Mouse (Mus musculus): Measurements from ENCODE around the gene Ptx4. TPM values are rescaled to one million over a fixed set of nuclear protein-coding genes. Genes with fewer than 3 reads are reported as not detected.
"Not testable (repeated sequence)": the region's sequence is repeated elsewhere in the genome, so short reads cannot be mapped to it uniquely, and the experiment has no call there.

The Ptx4 gene
- polyA plus RNA-seq, 1 experiment from 2014 or later: not detected

- Histone ChIP-seq H3K36me3 (ENCODE audit: inconsistent target) (peaks cover 30% of the 10 kb centered on the region; the same call in 1 of the 2 replicates), H3K27ac (no peak overlapping the region), H3K79me2 (ENCODE audit: inconsistent target) (no peaks in the 10 kb centered on the region), H3K4me3 (ENCODE audit: inconsistent target) (no peak overlapping the region)
- WGBS (ENCODE audit: missing documents): 98% methylated on average over 16 of the region's 16 CpGs
Observed at GRCm38 (mm10) chr17:25107786-25108185, 12.8 kb upstream of the Ptx4 start.

GRCm38 (mm10) chr17:25109578-25109977 lies 11.0 kb upstream of the Ptx4 start:
- H3K4me3 ChIP-seq (ENCODE audit: inconsistent target): no peak overlapping the region
- no peak overlapping the region for H3K27ac ChIP-seq
- H3K36me3 ChIP-seq (ENCODE audit: inconsistent target): peaks cover 16% of the 10 kb centered on the region; the same call in 1 of the 2 replicates
- no peaks in the 10 kb centered on the region for H3K79me2 ChIP-seq (ENCODE audit: inconsistent target)
- WGBS (ENCODE audit: missing documents): 82% methylated on average over 2 of the region's 2 CpGs

GRCm38 (mm10) chr17:25110590-25110989 lies 10.0 kb upstream of the Ptx4 start:
- H3K36me3 ChIP-seq (ENCODE audit: inconsistent target): peaks cover 12% of the 10 kb centered on the region; the same call in 1 of the 2 replicates
- no peak overlapping the region for H3K27ac ChIP-seq
- WGBS (ENCODE audit: missing documents): 100% methylated on average over 6 of the region's 6 CpGs
- no peak overlapping the region for H3K4me3 ChIP-seq (ENCODE audit: inconsistent target)
- H3K79me2 ChIP-seq (ENCODE audit: inconsistent target): no peaks in the 10 kb centered on the region

- H3K79me2 ChIP-seq (ENCODE audit: inconsistent target): no peaks in the 10 kb centered on the region
- no peak overlapping the region for H3K27ac ChIP-seq
- H3K4me3 ChIP-seq (ENCODE audit: inconsistent target): no peak overlapping the region
- H3K36me3 ChIP-seq (ENCODE audit: inconsistent target): peaks cover 11% of the 10 kb centered on the region; the same call in 1 of the 2 replicates
- 97% methylated on average over 5 of the region's 5 CpGs for WGBS (ENCODE audit: missing documents)
Observed at GRCm38 (mm10) chr17:25111220-25111619, 9.3 kb upstream of the Ptx4 start.

GRCm38 (mm10) chr17:25111739-25112422 lies 8.7 kb upstream of the Ptx4 start:
- H3K79me2 ChIP-seq (ENCODE audit: inconsistent target): no peaks in the 10 kb centered on the region
- H3K36me3 ChIP-seq (ENCODE audit: inconsistent target): peaks cover 5% of the 10 kb centered on the region; the same call in 1 of the 2 replicates
- H3K27ac ChIP-seq: no peak overlapping the region
- WGBS (ENCODE audit: missing documents): 89% methylated on average over 8 of the region's 8 CpGs
- H3K4me3 ChIP-seq (ENCODE audit: inconsistent target): no peak overlapping the region

- WGBS (ENCODE audit: missing documents): 96% methylated on average over 3 of the region's 3 CpGs
- Histone ChIP-seq H3K36me3 (ENCODE audit: inconsistent target) (no peaks in the 10 kb centered on the region), H3K27ac (no peak overlapping the region), H3K4me3 (ENCODE audit: inconsistent target) (no peak overlapping the region), H3K79me2 (ENCODE audit: inconsistent target) (no peaks in the 10 kb centered on the region)
Observed at GRCm38 (mm10) chr17:25112423-25112810, 8.1 kb upstream of the Ptx4 start.

- no peaks in the 10 kb centered on the region for H3K79me2 ChIP-seq (ENCODE audit: inconsistent target)
- WGBS (ENCODE audit: missing documents): 13% methylated on average over 23 of the region's 23 CpGs
- H3K27ac ChIP-seq: peak overlapping the region; percentile 83
- no peaks in the 10 kb centered on the region for H3K36me3 ChIP-seq (ENCODE audit: inconsistent target)
- peak overlapping the region; percentile 56 for H3K4me3 ChIP-seq (ENCODE audit: inconsistent target)
Observed at GRCm38 (mm10) chr17:25114908-25115645, 5.5 kb upstream of the Ptx4 start.

GRCm38 (mm10) chr17:25115664-25116432 lies 4.7 kb upstream of the Ptx4 start, which contains the start of gene Telo2:
TSS of gene Telo2 (minus strand) at chr17:25115967.
- Histone ChIP-seq H3K4me3 (ENCODE audit: inconsistent target) (peak within 1 kb of the TSS; percentile 56), H3K27ac (peak within 1 kb of the TSS; percentile 83), H3K36me3 (ENCODE audit: inconsistent target) (no peaks in the 10 kb centered on the region), H3K79me2 (ENCODE audit: inconsistent target) (no peaks in the 10 kb centered on the region)
- 11% methylated on average over 30 of the region's 40 CpGs for whole genome bisulfite sequencing (ENCODE audit: missing documents)

- Histone ChIP-seq H3K4me3 (ENCODE audit: inconsistent target) (no peak overlapping the region), H3K27ac (no peak overlapping the region), H3K36me3 (ENCODE audit: inconsistent target) (no peaks in the 10 kb centered on the region), H3K79me2 (ENCODE audit: inconsistent target) (no peaks in the 10 kb centered on the region)
- WGBS (ENCODE audit: missing documents): 51% methylated on average over 4 of the region's 4 CpGs
Observed at GRCm38 (mm10) chr17:25117263-25117662, 3.3 kb upstream of the Ptx4 start.

- Histone ChIP-seq H3K36me3 (ENCODE audit: inconsistent target) (no peaks in the 10 kb centered on the region), H3K79me2 (ENCODE audit: inconsistent target) (no peaks in the 10 kb centered on the region), H3K4me3 (ENCODE audit: inconsistent target) (no peak overlapping the region), H3K27ac (no peak overlapping the region)
- 36% methylated on average over 7 of the region's 7 CpGs for WGBS (ENCODE audit: missing documents)
Observed at GRCm38 (mm10) chr17:25123979-25124378, 3.4 kb downstream of the Ptx4 start.

GRCm38 (mm10) chr17:25125442-25126060 lies 5.0 kb downstream of the Ptx4 start:
- not testable (repeated sequence) for H3K79me2 ChIP-seq (ENCODE audit: inconsistent target); H3K27ac ChIP-seq; H3K36me3 ChIP-seq (ENCODE audit: inconsistent target); H3K4me3 ChIP-seq (ENCODE audit: inconsistent target)
- 96% methylated on average over 2 of the region's 3 CpGs for WGBS (ENCODE audit: missing documents)

GRCm38 (mm10) chr17:25127079-25127478 lies 6.5 kb downstream of the Ptx4 start:
- H3K79me2 ChIP-seq (ENCODE audit: inconsistent target): no peaks in the 10 kb centered on the region
- H3K27ac ChIP-seq: no peak overlapping the region
- WGBS (ENCODE audit: missing documents): 66% methylated on average over 8 of the region's 8 CpGs
- H3K4me3 ChIP-seq (ENCODE audit: inconsistent target): no peak overlapping the region
- no peaks in the 10 kb centered on the region for H3K36me3 ChIP-seq (ENCODE audit: inconsistent target)

GRCm38 (mm10) chr17:25127681-25128080 lies 7.1 kb downstream of the Ptx4 start:
- Histone ChIP-seq H3K4me3 (ENCODE audit: inconsistent target) (no peak overlapping the region), H3K36me3 (ENCODE audit: inconsistent target) (no peaks in the 10 kb centered on the region), H3K27ac (no peak overlapping the region), H3K79me2 (ENCODE audit: inconsistent target) (no peaks in the 10 kb centered on the region)
- 75% methylated on average over 9 of the region's 9 CpGs for WGBS (ENCODE audit: missing documents)

GRCm38 (mm10) chr17:25130060-25130459 lies 9.5 kb downstream of the Ptx4 start:
- Histone ChIP-seq H3K4me3 (ENCODE audit: inconsistent target) (no peak overlapping the region), H3K79me2 (ENCODE audit: inconsistent target) (peaks cover 21% of the 10 kb centered on the region), H3K36me3 (ENCODE audit: inconsistent target) (no peaks in the 10 kb centered on the region), H3K27ac (no peak overlapping the region)
- WGBS (ENCODE audit: missing documents): 91% methylated on average over 1 of the region's 1 CpGs
